Mouse (Mus musculus): ENCODE data around the gene Gm20503.

Gene Gm20503

GRCm38 (mm10) chr4:59002948-59003805, at the start of gene Gm20503:
Gene Gm20503, plus strand, starts transcription at chr4:59003210.
- no peak for DNase-seq (ENCODE audit: extremely low read depth, low read depth, low spot score)

- no peak for DNase-seq (ENCODE audit: extremely low read depth, low read depth, low spot score)
Measured at GRCm38 (mm10) chr4:58961719-58962118, 41.3 kb upstream of the Gm20503 start.

- DNase-seq (ENCODE audit: extremely low read depth, low read depth, low spot score) = no peak
Measured at GRCm38 (mm10) chr4:58963271-58963670, 39.7 kb upstream of the Gm20503 start.

- DNase-seq (ENCODE audit: extremely low read depth, low read depth, low spot score) = no peak
Measured at GRCm38 (mm10) chr4:58965136-58965535, 37.9 kb upstream of the Gm20503 start.

- DNase-seq (ENCODE audit: extremely low read depth, low read depth, low spot score) = no peak
Measured at GRCm38 (mm10) chr4:58970678-58971077, 32.3 kb upstream of the Gm20503 start.

- DNase-seq (ENCODE audit: extremely low read depth, low read depth, low spot score) = no peak
Measured at GRCm38 (mm10) chr4:58975711-58976110, 27.3 kb upstream of the Gm20503 start.

- no peak for DNase-seq (ENCODE audit: extremely low read depth, low read depth, low spot score)
Measured at GRCm38 (mm10) chr4:58981421-58981820, 21.6 kb upstream of the Gm20503 start.

- DNase-seq (ENCODE audit: extremely low read depth, low read depth, low spot score) = no peak
Measured at GRCm38 (mm10) chr4:58982806-58983205, 20.2 kb upstream of the Gm20503 start.

GRCm38 (mm10) chr4:58985157-58985648, 17.8 kb upstream of the Gm20503 start:
- DNase-seq (ENCODE audit: extremely low read depth, low read depth, low spot score) = no peak

- DNase-seq (ENCODE audit: extremely low read depth, low read depth, low spot score) = no peak
Measured at GRCm38 (mm10) chr4:58986540-58987190, 16.3 kb upstream of the Gm20503 start, which contains the start of gene Ptgr1. Gene Ptgr1, minus strand, starts transcription at chr4:58987119.

- no peak for DNase-seq (ENCODE audit: extremely low read depth, low read depth, low spot score)
Measured at GRCm38 (mm10) chr4:58989303-58989898, 13.6 kb upstream of the Gm20503 start.

- no peak for DNase-seq (ENCODE audit: extremely low read depth, low read depth, low spot score)
Measured at GRCm38 (mm10) chr4:58990609-58991434, 12.2 kb upstream of the Gm20503 start.

- DNase-seq (ENCODE audit: extremely low read depth, low read depth, low spot score) = no peak
Measured at GRCm38 (mm10) chr4:58992195-58992594, 10.8 kb upstream of the Gm20503 start.

GRCm38 (mm10) chr4:58994762-58995161, 8.2 kb upstream of the Gm20503 start, which contains the start of gene Dnajc25:
Gene Dnajc25, plus strand, starts transcription at chr4:58995062.
- DNase-seq (ENCODE audit: extremely low read depth, low read depth, low spot score) = no peak

- no peak for DNase-seq (ENCODE audit: extremely low read depth, low read depth, low spot score)
Measured at GRCm38 (mm10) chr4:58995251-58995693, 7.7 kb upstream of the Gm20503 start.

GRCm38 (mm10) chr4:58997081-58997480, 5.9 kb upstream of the Gm20503 start:
- DNase-seq (ENCODE audit: extremely low read depth, low read depth, low spot score) = no peak

GRCm38 (mm10) chr4:58998688-58999087, 4.3 kb upstream of the Gm20503 start:
- no peak for DNase-seq (ENCODE audit: extremely low read depth, low read depth, low spot score)

GRCm38 (mm10) chr4:58999686-59000085, 3.3 kb upstream of the Gm20503 start:
- DNase-seq (ENCODE audit: extremely low read depth, low read depth, low spot score) = no peak

- no peak for DNase-seq (ENCODE audit: extremely low read depth, low read depth, low spot score)
Measured at GRCm38 (mm10) chr4:59000614-59001013, 2.4 kb upstream of the Gm20503 start.

- DNase-seq (ENCODE audit: extremely low read depth, low read depth, low spot score) = no peak
Measured at GRCm38 (mm10) chr4:59003806-59004200, 793 bp downstream of the Gm20503 start.

GRCm38 (mm10) chr4:59006211-59006610, 3.2 kb downstream of the Gm20503 start:
- no peak for DNase-seq (ENCODE audit: extremely low read depth, low read depth, low spot score)

All from fat pad, adult 2 months (tissue).